Mouse (Mus musculus): Measurements from ENCODE around the gene N4bp2. TPM values are rescaled to one million over a fixed set of nuclear protein-coding genes. Genes with fewer than 3 reads are reported as not detected.
"Not testable (repeated sequence)": the region's sequence is repeated elsewhere in the genome, so short reads cannot be mapped to it uniquely, and the experiment has no call there.

The N4bp2 gene
- polyA plus RNA-seq (2016; fragmentation: Nextera tagmentation; extraction: Ambion mirVana), result 34.5 and 38.8 TPM in 2 replicates

DNA sequence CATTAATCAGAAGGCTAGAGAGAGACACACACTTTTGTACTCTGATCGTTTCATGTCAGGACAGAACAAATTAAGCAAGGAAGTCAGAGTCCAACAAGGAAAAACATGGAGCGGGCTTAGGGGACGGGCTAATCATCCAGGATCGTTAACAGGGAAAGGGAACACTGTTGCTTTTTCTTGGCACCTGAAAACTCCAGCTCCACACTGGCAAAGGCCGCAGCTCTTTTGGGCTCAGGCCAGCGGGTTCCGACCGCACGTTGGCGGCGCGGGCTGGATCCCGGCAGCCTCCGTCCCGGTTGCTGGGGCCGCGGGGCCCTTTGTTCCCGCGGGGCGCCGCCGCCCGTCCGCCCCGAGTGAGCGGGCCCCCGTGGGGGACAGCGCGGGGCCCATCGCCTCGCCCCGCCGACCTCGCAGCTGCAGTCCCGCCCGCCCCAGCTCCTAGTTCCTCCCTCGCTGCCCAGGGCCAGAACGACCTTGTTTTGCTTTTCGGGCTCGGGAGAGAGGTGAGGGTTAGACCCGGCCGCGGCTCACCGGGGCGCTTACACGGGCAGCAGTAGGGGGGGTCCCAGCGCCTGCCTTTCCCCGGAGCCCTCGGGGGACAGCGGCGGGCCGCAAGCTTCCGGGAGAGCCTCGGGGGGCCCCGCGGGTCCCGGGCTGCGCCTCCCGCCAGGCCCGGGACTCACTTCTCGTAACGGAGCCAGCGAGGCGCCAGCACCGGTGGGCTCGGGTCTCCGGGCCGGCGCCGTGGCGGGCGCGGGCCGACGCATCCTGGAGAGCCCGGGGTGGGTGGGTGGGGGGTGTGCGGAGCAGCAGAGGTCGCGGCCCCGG is at the start of gene N4bp2:
N4bp2 (plus strand) TSS at position 434 of the 828 bp plus-strand sequence.
- Histone ChIP-seq H3K36me3 (no peaks in the 10 kb centered on the region), H3K9ac (replicated peaks) (peak within 1 kb of the TSS; percentile 98), H3K27me3 (no peaks in the 10 kb centered on the region), H3K4me1 (peaks cover 7% of the 10 kb centered on the region), H3K4me3 (peak within 1 kb of the TSS; percentile 72), H3K27ac (replicated peaks) (peak within 1 kb of the TSS; percentile 100), H3K4me2 (replicated peaks) (peak within 1 kb of the TSS; percentile 84), H3K9me3 (no peaks in the 10 kb centered on the region)
- WGBS, result under 1% methylated on average over 54 of the region's 80 CpGs
- ATAC-seq (ENCODE audit: low FRiP score, low read depth), result peak; percentile 48

GRCm38 (mm10) chr5:65715084-65715483 is 48.2 kb upstream of the N4bp2 start:
- WGBS, result 84% methylated on average over 6 of the region's 6 CpGs
- H3K9me3 ChIP-seq, result no peaks in the 10 kb centered on the region
- H3K9ac ChIP-seq (replicated peaks), result no peak overlapping the region
- H3K4me2 ChIP-seq (replicated peaks), result no peak overlapping the region
- ATAC-seq (ENCODE audit: low FRiP score, low read depth), result no peak
- no peaks in the 10 kb centered on the region for H3K36me3 ChIP-seq
- no peak overlapping the region for H3K4me3 ChIP-seq
- H3K27ac ChIP-seq (replicated peaks), result no peak overlapping the region
- no peaks in the 10 kb centered on the region for H3K4me1 ChIP-seq
- no peaks in the 10 kb centered on the region for H3K27me3 ChIP-seq

DNA sequence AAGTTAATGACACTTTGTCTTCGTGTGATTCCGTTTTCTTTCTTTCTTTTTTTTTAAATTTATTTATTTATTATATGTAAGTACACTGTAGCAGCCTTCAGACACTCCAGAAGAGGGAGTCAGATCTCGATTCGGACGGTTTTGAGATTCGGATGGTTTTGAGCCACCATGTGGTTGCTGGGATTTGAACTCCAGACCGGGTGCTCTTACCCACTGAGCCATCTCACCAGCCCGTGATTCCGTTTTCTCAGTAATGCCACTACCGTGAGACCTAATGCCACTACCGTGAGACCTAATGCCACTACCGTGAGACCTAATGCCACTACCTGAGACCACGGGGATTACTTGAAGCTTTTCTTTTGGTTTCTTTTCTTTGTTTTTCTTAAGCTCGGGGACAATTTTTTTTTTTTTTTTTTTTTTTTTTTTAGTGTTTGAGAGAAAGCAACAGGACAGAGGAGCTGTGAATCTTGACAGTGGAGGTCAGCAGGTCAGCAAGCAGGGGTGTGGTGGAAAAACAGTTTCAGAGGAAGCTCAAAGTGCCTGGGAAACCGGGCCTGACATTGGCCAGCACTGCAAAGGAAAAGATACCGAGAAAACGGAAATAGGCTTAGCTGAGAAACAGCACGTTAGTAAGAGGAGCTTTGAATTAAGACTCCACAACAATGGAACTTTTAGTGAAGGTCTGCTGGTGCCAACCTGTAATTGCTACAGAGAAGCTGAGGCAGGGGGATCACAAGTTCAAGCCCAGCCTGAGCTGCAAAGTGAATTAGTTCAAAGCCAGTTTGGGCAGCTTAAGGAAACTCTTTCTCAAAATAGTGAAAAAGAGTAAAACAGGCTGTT is 46.0 kb upstream of the N4bp2 start:
- no peak overlapping the region for H3K9ac ChIP-seq (replicated peaks)
- H3K9me3 ChIP-seq, result no peaks in the 10 kb centered on the region
- 84% methylated on average over 18 of the region's 18 CpGs for WGBS
- H3K27ac ChIP-seq (replicated peaks), result no peak overlapping the region
- no peaks in the 10 kb centered on the region for H3K36me3 ChIP-seq
- no peak overlapping the region for H3K4me2 ChIP-seq (replicated peaks)
- ATAC-seq (ENCODE audit: low FRiP score, low read depth), result no peak
- H3K4me3 ChIP-seq, result no peak overlapping the region
- H3K4me1 ChIP-seq, result no peaks in the 10 kb centered on the region
- no peaks in the 10 kb centered on the region for H3K27me3 ChIP-seq

DNA sequence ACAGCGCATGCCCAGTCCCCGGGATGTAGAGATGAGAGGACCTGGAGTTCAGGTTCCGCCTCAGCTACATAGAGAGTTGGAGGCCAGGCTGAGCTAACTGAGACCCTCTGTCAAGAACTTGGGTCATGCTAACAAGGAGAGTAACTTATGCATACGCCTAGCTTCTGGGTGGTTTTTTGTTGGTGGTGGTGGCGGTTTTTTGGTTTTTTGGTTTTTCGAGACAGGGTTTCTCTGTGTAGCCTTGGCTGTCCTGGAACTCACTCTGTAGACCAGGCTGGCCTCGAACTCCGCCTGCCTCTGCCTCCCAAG is 45.5 kb upstream of the N4bp2 start:
- H3K27ac ChIP-seq (replicated peaks); H3K27me3 ChIP-seq; H3K4me1 ChIP-seq; H3K9ac ChIP-seq (replicated peaks); H3K4me2 ChIP-seq (replicated peaks); ATAC-seq (ENCODE audit: low FRiP score, low read depth); H3K9me3 ChIP-seq; H3K4me3 ChIP-seq; H3K36me3 ChIP-seq: not testable (repeated sequence)
- WGBS, result 92% methylated on average over 8 of the region's 8 CpGs

DNA sequence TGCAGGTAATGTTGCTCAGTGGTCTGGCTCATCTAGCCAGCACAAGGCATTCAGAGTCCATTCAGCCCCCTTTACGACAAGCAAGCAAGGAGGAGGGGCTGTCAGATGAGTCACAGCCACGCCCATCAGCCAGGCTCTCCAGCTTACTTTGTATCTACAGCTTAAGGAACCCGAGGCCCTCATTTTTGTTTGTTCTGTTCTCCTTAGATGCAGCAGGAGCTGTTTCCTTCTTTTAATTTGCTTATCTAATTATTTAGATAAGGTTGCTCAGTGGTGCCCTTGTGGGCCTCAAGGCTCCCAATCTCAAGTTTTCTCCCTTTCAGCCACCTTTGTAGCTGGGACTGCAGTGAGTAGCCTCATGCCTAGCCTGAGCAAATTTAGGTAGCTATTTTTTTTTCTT is 45.0 kb upstream of the N4bp2 start:
- 34% methylated on average over 3 of the region's 3 CpGs for WGBS
- H3K4me1 ChIP-seq, result no peaks in the 10 kb centered on the region
- H3K27me3 ChIP-seq, result no peaks in the 10 kb centered on the region
- H3K9ac ChIP-seq (replicated peaks), result no peak overlapping the region
- H3K36me3 ChIP-seq, result no peaks in the 10 kb centered on the region
- no peak overlapping the region for H3K27ac ChIP-seq (replicated peaks)
- H3K9me3 ChIP-seq, result no peaks in the 10 kb centered on the region
- no peak for ATAC-seq (ENCODE audit: low FRiP score, low read depth)
- no peak overlapping the region for H3K4me3 ChIP-seq
- no peak overlapping the region for H3K4me2 ChIP-seq (replicated peaks)

DNA sequence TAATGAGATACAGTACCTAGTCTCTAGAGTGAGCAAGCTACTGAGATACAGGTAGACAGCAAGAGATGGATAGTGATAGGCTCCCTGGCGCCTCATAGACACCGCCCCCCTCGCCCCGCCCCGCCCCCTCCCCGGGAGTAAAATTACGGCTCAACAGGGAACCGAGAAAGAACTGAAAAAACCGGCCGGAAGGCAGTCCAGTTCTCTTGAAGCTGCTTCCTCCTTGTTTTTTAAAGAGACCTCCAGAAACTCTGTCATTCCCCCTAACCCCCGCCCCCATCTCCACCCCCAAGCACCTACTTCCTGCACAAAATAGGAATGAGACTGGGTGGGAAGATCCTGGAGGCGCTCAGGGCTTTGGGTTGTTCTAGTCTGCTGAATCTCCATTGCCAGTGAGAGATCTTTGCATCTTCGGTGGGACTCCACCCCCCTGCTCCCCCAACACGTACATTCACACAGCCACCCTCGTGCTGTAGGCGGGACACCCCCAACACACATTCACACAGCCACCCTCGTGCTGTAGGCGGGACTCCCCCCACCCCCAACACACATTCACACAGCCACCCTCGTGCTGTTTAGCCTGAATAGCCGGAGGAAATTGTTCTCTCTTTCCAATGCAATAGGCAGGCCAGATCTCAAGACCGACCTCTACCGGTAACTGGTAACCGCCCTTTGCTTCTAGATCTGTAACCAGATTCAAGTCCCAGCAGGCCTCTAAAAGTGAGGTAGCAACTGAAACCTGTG is 38.8 kb upstream of the N4bp2 start:
- peak; percentile 79 for ATAC-seq (ENCODE audit: low FRiP score, low read depth)
- 2% methylated on average over 23 of the region's 23 CpGs for WGBS
- H3K4me1 ChIP-seq, result 0 out of 2 replicates have a peak, but pooled peaks cover 5% of the 10 kb centered on the region
- H3K36me3 ChIP-seq, result no peaks in the 10 kb centered on the region
- peak overlapping the region; percentile 52 for H3K9ac ChIP-seq (replicated peaks)
- peak overlapping the region; percentile 73 for H3K27ac ChIP-seq (replicated peaks)
- H3K4me3 ChIP-seq, result peak overlapping the region; percentile 40
- no peaks in the 10 kb centered on the region for H3K27me3 ChIP-seq
- H3K4me2 ChIP-seq (replicated peaks), result peak overlapping the region; percentile 64
- no peaks in the 10 kb centered on the region for H3K9me3 ChIP-seq

- no peak overlapping the region for H3K9ac ChIP-seq (replicated peaks)
- no peaks in the 10 kb centered on the region for H3K4me1 ChIP-seq
- no peaks in the 10 kb centered on the region for H3K36me3 ChIP-seq
- no peak overlapping the region for H3K4me3 ChIP-seq
- no peak for ATAC-seq (ENCODE audit: low FRiP score, low read depth)
- H3K4me2 ChIP-seq (replicated peaks), result no peak overlapping the region
- WGBS, result 44% methylated on average over 9 of the region's 9 CpGs
- 0 out of 2 replicates have a peak, but pooled peaks cover 4% of the 10 kb centered on the region for H3K9me3 ChIP-seq
- H3K27me3 ChIP-seq, result no peaks in the 10 kb centered on the region
- no peak overlapping the region for H3K27ac ChIP-seq (replicated peaks)
These were observed 31.9 kb upstream of the N4bp2 start for GRCm38 (mm10) chr5:65731173-65732007.

- H3K27me3 ChIP-seq, result no peaks in the 10 kb centered on the region
- no peaks in the 10 kb centered on the region for H3K4me1 ChIP-seq
- no peak overlapping the region for H3K4me3 ChIP-seq
- ATAC-seq (ENCODE audit: low FRiP score, low read depth), result no peak
- 87% methylated on average over 2 of the region's 2 CpGs for WGBS
- no peak overlapping the region for H3K27ac ChIP-seq (replicated peaks)
- 0 out of 2 replicates have a peak, but pooled peaks cover 4% of the 10 kb centered on the region for H3K9me3 ChIP-seq
- no peak overlapping the region for H3K4me2 ChIP-seq (replicated peaks)
- no peak overlapping the region for H3K9ac ChIP-seq (replicated peaks)
- H3K36me3 ChIP-seq, result no peaks in the 10 kb centered on the region
These were observed 27.7 kb upstream of the N4bp2 start for GRCm38 (mm10) chr5:65735601-65736000.

DNA sequence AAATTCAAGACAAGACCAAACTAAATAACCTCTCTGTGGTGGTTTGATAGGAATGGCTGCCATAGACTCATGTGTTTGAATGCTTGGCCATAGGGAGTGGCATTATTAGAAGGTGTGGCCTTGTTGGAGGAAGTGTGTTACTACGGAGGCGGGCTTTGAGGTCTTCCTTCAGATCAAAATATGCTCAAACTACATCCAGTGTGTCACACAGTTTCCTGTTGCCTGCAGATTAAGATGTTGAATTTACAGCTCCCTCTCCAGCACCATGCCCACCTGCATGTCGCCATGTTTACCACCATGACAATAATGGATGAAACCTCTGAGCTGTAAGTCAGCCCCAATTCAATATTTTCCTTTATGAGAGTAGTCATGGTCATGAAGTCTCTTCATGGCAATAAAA is 24.0 kb upstream of the N4bp2 start:
- no peak overlapping the region for H3K27ac ChIP-seq (replicated peaks)
- no peak overlapping the region for H3K4me2 ChIP-seq (replicated peaks)
- H3K36me3 ChIP-seq, result no peaks in the 10 kb centered on the region
- H3K9me3 ChIP-seq, result 0 out of 2 replicates have a peak, but pooled peaks cover 4% of the 10 kb centered on the region
- H3K4me3 ChIP-seq, result no peak overlapping the region
- no peaks in the 10 kb centered on the region for H3K27me3 ChIP-seq
- ATAC-seq (ENCODE audit: low FRiP score, low read depth), result no peak
- WGBS, result 93% methylated on average over 3 of the region's 3 CpGs
- H3K4me1 ChIP-seq, result no peaks in the 10 kb centered on the region
- no peak overlapping the region for H3K9ac ChIP-seq (replicated peaks)

DNA sequence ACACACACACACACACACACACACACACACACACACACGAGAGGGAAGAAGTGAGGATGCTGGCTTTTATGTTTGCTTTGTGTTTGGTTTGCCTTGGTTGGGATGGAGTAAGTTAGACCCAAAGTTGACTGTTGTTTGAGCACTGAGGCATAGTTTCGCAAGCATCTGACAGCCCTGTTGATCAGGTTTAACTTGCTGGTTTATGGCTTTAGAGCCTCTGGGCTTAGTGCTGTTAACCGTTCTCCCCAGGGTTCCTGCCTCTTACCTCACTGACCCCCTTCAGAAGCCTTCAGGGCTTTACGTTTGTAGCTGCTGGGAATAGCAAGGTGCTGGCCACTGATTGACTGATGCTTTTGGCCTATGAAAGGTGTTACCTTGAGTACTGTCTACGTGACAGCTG is 16.4 kb upstream of the N4bp2 start:
- no peak overlapping the region for H3K4me3 ChIP-seq
- WGBS, result 87% methylated on average over 5 of the region's 5 CpGs
- peaks cover 3% of the 10 kb centered on the region; the same call in 1 of the 2 replicates for H3K4me1 ChIP-seq
- H3K27ac ChIP-seq (replicated peaks), result no peak overlapping the region
- H3K27me3 ChIP-seq, result no peaks in the 10 kb centered on the region
- no peaks in the 10 kb centered on the region for H3K9me3 ChIP-seq
- no peak overlapping the region for H3K4me2 ChIP-seq (replicated peaks)
- H3K9ac ChIP-seq (replicated peaks), result no peak overlapping the region
- no peak for ATAC-seq (ENCODE audit: low FRiP score, low read depth)
- H3K36me3 ChIP-seq, result no peaks in the 10 kb centered on the region

- WGBS, result 45% methylated on average over 2 of the region's 2 CpGs
- no peak overlapping the region for H3K9ac ChIP-seq (replicated peaks)
- ATAC-seq (ENCODE audit: low FRiP score, low read depth), result no peak
These were observed 14.9 kb upstream of the N4bp2 start for GRCm38 (mm10) chr5:65748386-65748785.

More at GRCm38 (mm10) chr5:65748386-65748785, 14.9 kb upstream of the N4bp2 start:
- H3K27me3 ChIP-seq, result no peaks in the 10 kb centered on the region
- H3K4me1 ChIP-seq, result peaks cover 3% of the 10 kb centered on the region; the same call in 1 of the 2 replicates
- no peak overlapping the region for H3K4me2 ChIP-seq (replicated peaks)
- no peaks in the 10 kb centered on the region for H3K9me3 ChIP-seq
- H3K4me3 ChIP-seq, result no peak overlapping the region
- H3K36me3 ChIP-seq, result no peaks in the 10 kb centered on the region
- H3K27ac ChIP-seq (replicated peaks), result no peak overlapping the region

Data from midbrain, embryonic 12.5 days (tissue).